Mouse (Mus musculus) lung, embryonic 14.5 days (tissue): ENCODE results near the gene Gatd1. TPM values are rescaled to one million over a fixed set of nuclear protein-coding genes. Genes with fewer than 3 reads are reported as not detected.

ENCODE experiments used
- ATAC-seq: fragments of 200-750 bp; cut with Nextera tagmentation; 2 replicates; pipeline ENCODE4 v1.8.0; 2017; ENCODE audit warnings: mild to moderate bottlenecking, moderate TSS enrichment, moderate library complexity; ENCODE audit not compliant: insufficient read depth
- DNase-seq: peaks from one replicate; pipeline ENCODE4 v3.0.0-alpha.2; 2015
- H3K27ac ChIP-seq: fragments of 300-500 bp; sonication (generic); 2 replicates; pipeline ENCODE4 v1.5.1; 2014; ENCODE audit warnings: low read depth, mild to moderate bottlenecking, moderate library complexity
- H3K27me3 ChIP-seq: fragments of 300-500 bp; sonication (generic); 2 replicates; pipeline ENCODE4 v1.6.1; 2014; ENCODE audit warnings: low read length, control low read depth; ENCODE audit not compliant: insufficient read depth
- H3K36me3 ChIP-seq: fragments of 300-500 bp; sonication (generic); 2 replicates; pipeline ENCODE4 v1.6.1; 2014; ENCODE audit warnings: control low read depth; ENCODE audit not compliant: insufficient read depth
- H3K4me1 ChIP-seq: fragments of 300-500 bp; sonication (generic); 2 replicates; pipeline ENCODE4 v1.6.1; 2014; ENCODE audit warnings: antibody characterized with exemption, control low read depth; ENCODE audit not compliant: insufficient read depth
- H3K4me2 ChIP-seq: fragments of 300-500 bp; sonication (generic); 2 replicates; pipeline ENCODE4 v1.6.1; 2014; ENCODE audit warnings: mild to moderate bottlenecking
- H3K4me3 ChIP-seq: fragments of 300-500 bp; sonication (generic); 2 replicates; pipeline ENCODE4 v1.5.1; 2014; ENCODE audit warnings: low read depth, low read length
- H3K9ac ChIP-seq: fragments of 300-500 bp; sonication (generic); 2 replicates; pipeline ENCODE4 v1.6.1; 2014
- H3K9me3 ChIP-seq: fragments of 300-500 bp; sonication (generic); 2 replicates; pipeline ENCODE4 v1.6.1; 2016; ENCODE audit warnings: low read depth, low read length, control low read depth
- CTCF ChIP-seq: IDR thresholded peaks from 2 replicates; pipeline ENCODE4 v1.5.1; 2016; ENCODE audit warnings: antibody characterized with exemption, low read depth
- WGBS: fragments of 180-500 bp; shearing (Covaris S2); extraction: QIAGEN DNeasy Blood & Tissue Kit; methylation state at CpG from one replicate; pipeline ENCODE4 v1.1.7; 2014; 5-methylcytosine and 5-hydroxymethylcytosine counted together
- polyA plus RNA-seq: library from polyadenylated mRNA; unstranded; fragments of >200 nt; fragmentation: Nextera tagmentation; extraction: Ambion mirVana; gene quantifications from 2 replicates; pipeline ENCODE4 v1.2.1, GENCODE M21; 2014

Gene Gatd1
- polyA plus RNA-seq, 1 experiment from 2014 or later, result 48.5 TPM

GRCm38 (mm10) chr7:141367358-141367757 is 46.6 kb downstream of the Gatd1 start:
- H3K9ac ChIP-seq, result no peak overlapping the region
- no peaks in the 10 kb centered on the region for H3K36me3 ChIP-seq
- ATAC-seq, result no peak
- no peaks in the 10 kb centered on the region for H3K9me3 ChIP-seq
- no peak overlapping the region for H3K4me3 ChIP-seq
- no peak for DNase-seq
- no peak overlapping the region for H3K4me2 ChIP-seq
- H3K27me3 ChIP-seq, result no peaks in the 10 kb centered on the region
- no peak overlapping the region for H3K27ac ChIP-seq
- TF ChIP-seq CTCF, result no peak
- 69% methylated on average over 4 of the region's 4 CpGs for WGBS
- no peaks in the 10 kb centered on the region for H3K4me1 ChIP-seq

- Histone ChIP-seq H3K27me3 (no peaks in the 10 kb centered on the region), H3K27ac (no peak overlapping the region), H3K9ac (peak overlapping the region; percentile 2; the same call in 1 of the 2 replicates), H3K4me3 (no peak overlapping the region), H3K4me2 (peak overlapping the region; percentile 10; the same call in 1 of the 2 replicates), H3K36me3 (no peaks in the 10 kb centered on the region), H3K4me1 (no peaks in the 10 kb centered on the region), H3K9me3 (no peaks in the 10 kb centered on the region)
- ATAC-seq (no peak), DNase-seq (no peak)
- 63% methylated on average over 3 of the region's 3 CpGs for WGBS
- no peak for TF ChIP-seq CTCF
Measured at GRCm38 (mm10) chr7:141365049-141365445, 48.9 kb downstream of the Gatd1 start.

- no peak overlapping the region for H3K27ac ChIP-seq
- H3K36me3 ChIP-seq, result no peaks in the 10 kb centered on the region
- H3K9ac ChIP-seq, result peak overlapping the region; percentile 2; the same call in 1 of the 2 replicates
- H3K4me2 ChIP-seq, result peak overlapping the region; percentile 10; the same call in 1 of the 2 replicates
- 79% methylated on average over 5 of the region's 5 CpGs for WGBS
- TF ChIP-seq CTCF, result no peak
- DNase-seq (no peak), ATAC-seq (no peak)
- H3K27me3 ChIP-seq, result no peaks in the 10 kb centered on the region
- H3K4me1 ChIP-seq, result no peaks in the 10 kb centered on the region
- H3K4me3 ChIP-seq, result no peak overlapping the region
- no peaks in the 10 kb centered on the region for H3K9me3 ChIP-seq
Measured at GRCm38 (mm10) chr7:141364349-141365048, 49.4 kb downstream of the Gatd1 start.

- H3K27ac ChIP-seq, result no peak overlapping the region
- no peak overlapping the region for H3K4me2 ChIP-seq
- H3K4me3 ChIP-seq, result no peak overlapping the region
- TF ChIP-seq CTCF, result no peak
- H3K36me3 ChIP-seq, result no peaks in the 10 kb centered on the region
- 0 out of 2 replicates have a peak overlapping the region, but pooled peaks have one; percentile 4 for H3K9ac ChIP-seq
- H3K9me3 ChIP-seq, result no peaks in the 10 kb centered on the region
- H3K27me3 ChIP-seq, result no peaks in the 10 kb centered on the region
- no peaks in the 10 kb centered on the region for H3K4me1 ChIP-seq
- ATAC-seq (no peak), DNase-seq (no peak)
- 57% methylated on average over 2 of the region's 2 CpGs for WGBS
Measured at GRCm38 (mm10) chr7:141363752-141364125, 50.2 kb downstream of the Gatd1 start.

GRCm38 (mm10) chr7:141363106-141363751 is 50.7 kb downstream of the Gatd1 start:
- Histone ChIP-seq H3K4me3 (no peak overlapping the region), H3K4me2 (no peak overlapping the region), H3K9ac (no peak overlapping the region), H3K4me1 (no peaks in the 10 kb centered on the region), H3K36me3 (no peaks in the 10 kb centered on the region), H3K27ac (no peak overlapping the region), H3K9me3 (no peaks in the 10 kb centered on the region), H3K27me3 (no peaks in the 10 kb centered on the region)
- peak; percentile 81 for TF ChIP-seq CTCF
- DNase-seq (peak; percentile 89), ATAC-seq (peak; percentile 60; the same call in 1 of the 2 replicates)
- 60% methylated on average over 4 of the region's 4 CpGs for WGBS

GRCm38 (mm10) chr7:141361510-141361909 is 52.4 kb downstream of the Gatd1 start:
- Histone ChIP-seq H3K4me3 (no peak overlapping the region), H3K27me3 (no peaks in the 10 kb centered on the region), H3K36me3 (no peaks in the 10 kb centered on the region), H3K9ac (no peak overlapping the region), H3K4me2 (peak overlapping the region; percentile 23; the same call in 1 of the 2 replicates), H3K27ac (peak overlapping the region; percentile 20; the same call in 1 of the 2 replicates), H3K9me3 (no peaks in the 10 kb centered on the region), H3K4me1 (no peaks in the 10 kb centered on the region)
- ATAC-seq, result peak; percentile 45; the same call in 1 of the 2 replicates
- peak; percentile 81 for DNase-seq
- TF ChIP-seq CTCF, result no peak
- 10% methylated on average over 24 of the region's 24 CpGs for WGBS

Other genes with a start within 250 kb of the Gatd1 start
- gene Rnh1, start 241.3 kb downstream of the Gatd1 start, polyA plus RNA-seq, result 124 and 130 TPM in 2 replicates
- 85.8 and 97.4 TPM in 2 replicates for gene Hras, start 220.1 kb downstream of the Gatd1 start, polyA plus RNA-seq
- gene Lrrc56, start 220.0 kb downstream of the Gatd1 start, polyA plus RNA-seq, result 3.8 and 4.3 TPM in 2 replicates
- 0.74 and 1.4 TPM in 2 replicates for gene Lmntd2, start 200.1 kb downstream of the Gatd1 start, polyA plus RNA-seq
- gene Rassf7, start 198.3 kb downstream of the Gatd1 start, polyA plus RNA-seq, result 38.9 and 41.1 TPM in 2 replicates
- 80.7 and 85.4 TPM in 2 replicates for gene Phrf1, start 185.4 kb downstream of the Gatd1 start, polyA plus RNA-seq
- 1.0 and 1.9 TPM in 2 replicates for gene Irf7, start 147.7 kb downstream of the Gatd1 start, polyA plus RNA-seq
- gene Cdhr5, start 137.3 kb downstream of the Gatd1 start, polyA plus RNA-seq, result not detected in 2 replicates
- 2.2 and 5.1 TPM in 2 replicates for gene Sct, start 135.0 kb downstream of the Gatd1 start, polyA plus RNA-seq
- 1.0 and 1.4 TPM in 2 replicates for gene Drd4, start 122.1 kb downstream of the Gatd1 start, polyA plus RNA-seq
- gene Deaf1, start 86.4 kb downstream of the Gatd1 start, polyA plus RNA-seq, result 69.8 and 74.2 TPM in 2 replicates
- 28.8 and 30.3 TPM in 2 replicates for gene Tmem80, start 86.4 kb downstream of the Gatd1 start, polyA plus RNA-seq
- 20.0 and 22.4 TPM in 2 replicates for gene Eps8l2, start 75.3 kb downstream of the Gatd1 start, polyA plus RNA-seq
- gene Taldo1, start 21.9 kb downstream of the Gatd1 start, polyA plus RNA-seq, result 241 and 257 TPM in 2 replicates
- gene Cend1, start 15.4 kb upstream of the Gatd1 start, polyA plus RNA-seq, result not detected in 2 replicates
- 27.6 and 30.1 TPM in 2 replicates for gene Slc25a22, start 23.8 kb upstream of the Gatd1 start, polyA plus RNA-seq
- gene Pidd1, start 29.9 kb upstream of the Gatd1 start, polyA plus RNA-seq, result 12.6 and 14.2 TPM in 2 replicates
- gene Rplp2, start 33.2 kb upstream of the Gatd1 start, polyA plus RNA-seq, result 1,415 and 1,470 TPM in 2 replicates
- gene Pnpla2, start 41.1 kb upstream of the Gatd1 start, polyA plus RNA-seq, result 26.1 and 26.3 TPM in 2 replicates
- 15.1 and 18.9 TPM in 2 replicates for gene Cracr2b, start 47.0 kb upstream of the Gatd1 start, polyA plus RNA-seq
- gene Cd151, start 53.3 kb upstream of the Gatd1 start, polyA plus RNA-seq, result 69.8 and 79.1 TPM in 2 replicates
- 71.2 and 74.3 TPM in 2 replicates for gene Polr2l, start 61.0 kb upstream of the Gatd1 start, polyA plus RNA-seq
- gene Tspan4, start 61.1 kb upstream of the Gatd1 start, polyA plus RNA-seq, result 95.5 and 100.0 TPM in 2 replicates
- gene Chid1, start 125.7 kb upstream of the Gatd1 start, polyA plus RNA-seq, result 33.0 and 35.9 TPM in 2 replicates
- 63.1 and 67.6 TPM in 2 replicates for gene Ap2a2, start 148.0 kb upstream of the Gatd1 start, polyA plus RNA-seq
- gene Muc6, start 241.2 kb upstream of the Gatd1 start, polyA plus RNA-seq, result 0.18 and 0.32 TPM in 2 replicates